Mouse (Mus musculus) neural tube, embryonic 11.5 days (tissue): ENCODE data around the gene Angptl4. TPM values are rescaled to one million over a fixed set of nuclear protein-coding genes. Genes with fewer than 3 reads are reported as not detected.
"Not testable (repeated sequence)": the region's sequence is repeated elsewhere in the genome, so short reads cannot be mapped to it uniquely, and the experiment has no call there.

Source experiments
- ATAC-seq: fragments of 200-750 bp; cut with Nextera tagmentation; 2 replicates; pipeline ENCODE4 v1.8.0; 2017; ENCODE audit warnings: moderate number of reproducible peaks, mild to moderate bottlenecking, moderate TSS enrichment, moderate library complexity; ENCODE audit not compliant: insufficient read depth, low FRiP score, low TSS enrichment
- DNase-seq: peaks from one replicate; pipeline ENCODE4 v3.0.0-alpha.2; 2015; ENCODE audit warnings: low spot score
- H3K27ac ChIP-seq: fragments of 300-500 bp; sonication (generic); 2 replicates; pipeline ENCODE4 v1.5.1; 2014; ENCODE audit warnings: low read depth, mild to moderate bottlenecking, low read length
- H3K27me3 ChIP-seq: fragments of 300-500 bp; sonication (generic); 2 replicates; pipeline ENCODE4 v1.6.1; 2014; ENCODE audit warnings: mild to moderate bottlenecking, low read length, mixed read lengths; ENCODE audit not compliant: control insufficient read depth, insufficient read depth
- H3K36me3 ChIP-seq: fragments of 300-500 bp; sonication (generic); 2 replicates; pipeline ENCODE4 v1.6.1; 2014; ENCODE audit warnings: mild to moderate bottlenecking, low read length, moderate library complexity, mixed read lengths; ENCODE audit not compliant: control insufficient read depth, insufficient read depth
- H3K4me1 ChIP-seq: fragments of 300-500 bp; sonication (generic); 2 replicates; pipeline ENCODE4 v1.6.1; 2014; ENCODE audit warnings: low read length, mixed read lengths; ENCODE audit not compliant: control insufficient read depth, insufficient read depth
- H3K4me2 ChIP-seq: fragments of 300-500 bp; sonication (generic); 2 replicates; pipeline ENCODE4 v1.6.1; 2014; ENCODE audit warnings: low read depth, mild to moderate bottlenecking, moderate library complexity
- H3K4me3 ChIP-seq: fragments of 300-500 bp; sonication (generic); 2 replicates; pipeline ENCODE4 v1.5.1; 2014; ENCODE audit warnings: low read depth, low read length
- H3K9ac ChIP-seq: fragments of 300-500 bp; sonication (generic); 2 replicates; pipeline ENCODE4 v1.6.1; 2014; ENCODE audit warnings: mild to moderate bottlenecking, low read length
- H3K9me3 ChIP-seq: fragments of 300-500 bp; sonication (generic); 2 replicates; pipeline ENCODE4 v1.6.1; 2016; ENCODE audit warnings: low read length; ENCODE audit not compliant: control insufficient read depth
- WGBS: fragments of 180-500 bp; shearing (Covaris S2); extraction: QIAGEN DNeasy Blood & Tissue Kit; methylation state at CpG from one replicate; pipeline ENCODE4 v1.1.7; 2014; 5-methylcytosine and 5-hydroxymethylcytosine counted together
- polyA plus RNA-seq: library from polyadenylated mRNA; unstranded; fragments of >200 nt; fragmentation: Nextera tagmentation; extraction: Ambion mirVana; gene quantifications from 2 replicates; pipeline ENCODE4 v1.2.1, GENCODE M21; 2014

Gene Angptl4
- polyA plus RNA-seq, 1 experiment from 2014 or later = 14.9 TPM

GRCm38 (mm10) chr17:33742420-33742819 lies 39.2 kb downstream of the Angptl4 start:
- H3K27me3 ChIP-seq = no peaks in the 10 kb centered on the region
- DNase-seq = no peak
- H3K4me2 ChIP-seq = no peak overlapping the region
- no peaks in the 10 kb centered on the region for H3K9me3 ChIP-seq
- no peaks in the 10 kb centered on the region for H3K4me1 ChIP-seq
- no peak overlapping the region for H3K9ac ChIP-seq
- H3K27ac ChIP-seq = no peak overlapping the region
- ATAC-seq = no peak
- 88% methylated on average over 1 of the region's 1 CpGs for WGBS
- peaks cover 8% of the 10 kb centered on the region; the same call in 1 of the 2 replicates for H3K36me3 ChIP-seq
- H3K4me3 ChIP-seq = no peak overlapping the region

- H3K4me1 ChIP-seq, H3K9me3 ChIP-seq, H3K9ac ChIP-seq, H3K36me3 ChIP-seq, ATAC-seq, DNase-seq, H3K4me2 ChIP-seq, H3K27me3 ChIP-seq, H3K4me3 ChIP-seq, H3K27ac ChIP-seq: not testable (repeated sequence)
- 77% methylated on average over 10 of the region's 10 CpGs for WGBS
Observed at GRCm38 (mm10) chr17:33733526-33733925, 48.1 kb downstream of the Angptl4 start.

- not testable (repeated sequence) for H3K9me3 ChIP-seq, DNase-seq, H3K27me3 ChIP-seq, H3K4me3 ChIP-seq, H3K27ac ChIP-seq, H3K9ac ChIP-seq, H3K36me3 ChIP-seq, ATAC-seq, H3K4me2 ChIP-seq, H3K4me1 ChIP-seq
- WGBS = 78% methylated on average over 9 of the region's 9 CpGs
Observed at GRCm38 (mm10) chr17:33732556-33733083, 49.0 kb downstream of the Angptl4 start.

- no peak overlapping the region for H3K9ac ChIP-seq
- no peaks in the 10 kb centered on the region for H3K27me3 ChIP-seq
- no peaks in the 10 kb centered on the region for H3K4me1 ChIP-seq
- WGBS = 78% methylated on average over 2 of the region's 2 CpGs
- H3K36me3 ChIP-seq = no peaks in the 10 kb centered on the region
- DNase-seq (no peak), ATAC-seq (no peak)
- H3K9me3 ChIP-seq = no peaks in the 10 kb centered on the region
- H3K27ac ChIP-seq = no peak overlapping the region
- no peak overlapping the region for H3K4me2 ChIP-seq
- no peak overlapping the region for H3K4me3 ChIP-seq
Observed at GRCm38 (mm10) chr17:33729215-33729614, 52.4 kb downstream of the Angptl4 start.

GRCm38 (mm10) chr17:33728396-33728795 lies 53.2 kb downstream of the Angptl4 start:
- WGBS = 76% methylated on average over 2 of the region's 2 CpGs
- H3K9ac ChIP-seq = no peak overlapping the region
- no peak overlapping the region for H3K27ac ChIP-seq
- H3K4me2 ChIP-seq = no peak overlapping the region
- ATAC-seq = no peak
- H3K27me3 ChIP-seq = no peaks in the 10 kb centered on the region
- H3K36me3 ChIP-seq = no peaks in the 10 kb centered on the region
- DNase-seq = no peak
- no peaks in the 10 kb centered on the region for H3K9me3 ChIP-seq
- no peak overlapping the region for H3K4me3 ChIP-seq
- H3K4me1 ChIP-seq = no peaks in the 10 kb centered on the region

Other genes starting within 250 kb of the Angptl4 start
- 2.2 and 3.1 TPM in 2 replicates for gene Myo1f, start 226.1 kb downstream of the Angptl4 start, polyA plus RNA-seq
- 68.8 and 71.0 TPM in 2 replicates for gene Zfp414, start 152.7 kb downstream of the Angptl4 start, polyA plus RNA-seq
- gene Pram1, start 143.8 kb downstream of the Angptl4 start, polyA plus RNA-seq = 0.20 and 1.0 TPM in 2 replicates
- 554 and 558 TPM in 2 replicates for gene Hnrnpm, start 95.0 kb downstream of the Angptl4 start, polyA plus RNA-seq
- gene March2, start 63.2 kb downstream of the Angptl4 start, polyA plus RNA-seq = 39.3 and 43.8 TPM in 2 replicates
- 293 and 295 TPM in 2 replicates for gene Rab11b, start 21.3 kb downstream of the Angptl4 start, polyA plus RNA-seq
- gene Kank3, start 28.7 kb upstream of the Angptl4 start, polyA plus RNA-seq = 23.5 TPM in 2 replicates
- gene Rps28, start 42.7 kb upstream of the Angptl4 start, polyA plus RNA-seq = 813 and 863 TPM in 2 replicates
- 432 and 435 TPM in 2 replicates for gene Ndufa7, start 42.7 kb upstream of the Angptl4 start, polyA plus RNA-seq
- 72.6 and 79.1 TPM in 2 replicates for gene Cd320, start 61.3 kb upstream of the Angptl4 start, polyA plus RNA-seq
- gene Gm7029, start 92.0 kb upstream of the Angptl4 start, polyA plus RNA-seq = not detected in 2 replicates
- 8.4 and 11.0 TPM in 2 replicates for gene Kifc1, start 108.8 kb upstream of the Angptl4 start, polyA plus RNA-seq
- not detected in 2 replicates for gene Platr17, start 123.3 kb upstream of the Angptl4 start, polyA plus RNA-seq
- 61.2 and 61.4 TPM in 2 replicates for gene Daxx, start 127.6 kb upstream of the Angptl4 start, polyA plus RNA-seq
- 12.9 and 16.2 TPM in 2 replicates for gene Tapbp, start 134.1 kb upstream of the Angptl4 start, polyA plus RNA-seq
- gene Zbtb22, start 134.1 kb upstream of the Angptl4 start, polyA plus RNA-seq = 10.5 and 11.2 TPM in 2 replicates
- 38.7 and 42.6 TPM in 2 replicates for gene Rgl2, start 147.7 kb upstream of the Angptl4 start, polyA plus RNA-seq
- gene Pfdn6, start 158.5 kb upstream of the Angptl4 start, polyA plus RNA-seq = 190 and 195 TPM in 2 replicates
- 29.5 and 33.4 TPM in 2 replicates for gene Wdr46, start 158.8 kb upstream of the Angptl4 start, polyA plus RNA-seq
- gene B3galt4, start 169.7 kb upstream of the Angptl4 start, polyA plus RNA-seq = 4.4 and 4.9 TPM in 2 replicates
- 40.7 and 43.8 TPM in 2 replicates for gene Vps52, start 174.0 kb upstream of the Angptl4 start, polyA plus RNA-seq
- 1,341 and 1,360 TPM in 2 replicates for gene Rps18, start 174.2 kb upstream of the Angptl4 start, polyA plus RNA-seq
- 20.2 and 23.1 TPM in 2 replicates for gene H2-K1, start 218.5 kb upstream of the Angptl4 start, polyA plus RNA-seq
- 5.2 and 8.4 TPM in 2 replicates for gene Ring1, start 242.8 kb upstream of the Angptl4 start, polyA plus RNA-seq
- 48.1 and 52.7 TPM in 2 replicates for gene H2-Ke6, start 246.2 kb upstream of the Angptl4 start, polyA plus RNA-seq
- 89.7 and 108 TPM in 2 replicates for gene Slc39a7, start 249.9 kb upstream of the Angptl4 start, polyA plus RNA-seq
- gene Rxrb, start 250.0 kb upstream of the Angptl4 start, polyA plus RNA-seq = 25.1 and 27.1 TPM in 2 replicates